16 mouse cellular contexts compared by ENCODE assay signal in the genomic region with DNA sequence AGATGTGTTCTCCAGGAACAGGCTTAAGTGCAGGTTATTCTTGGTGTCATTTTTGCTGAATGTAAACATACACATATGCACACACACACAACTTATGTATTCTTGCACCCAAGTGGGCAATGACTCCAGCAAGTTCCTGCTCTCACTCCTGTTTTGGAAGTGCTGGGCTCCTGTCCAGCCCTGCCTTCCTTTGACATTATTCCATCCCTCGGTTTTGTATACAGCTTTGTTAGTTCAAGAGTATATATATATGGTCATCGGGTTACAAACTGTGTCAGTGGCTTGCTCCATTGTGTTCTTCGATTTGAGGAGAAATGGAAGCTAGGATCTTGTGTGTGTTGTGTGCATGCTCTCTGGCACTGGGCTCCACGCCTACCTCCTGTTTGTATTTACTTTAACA. TPM values are rescaled to one million over a fixed set of nuclear protein-coding genes. Genes with fewer than 3 reads are reported as not detected.
"Had no signal": no experiment of that assay in that cellular context is flagged by ENCODE, and none has a peak within 500 bp of the region (broad histone marks: within the 10 kb centered on the region; RNA-seq: fewer than 3 reads in every experiment).

No protein-coding gene starts in this region.

- H3K4me2 ChIP-seq: limb, embryonic 15.5 days; lung, embryonic 14.5 days; midbrain, embryonic 15.5 days; neural tube, embryonic 12.5 days had no signal

- H3K4me3 ChIP-seq: limb, embryonic 15.5 days; midbrain, embryonic 10.5 days; midbrain, embryonic 15.5 days; neural tube, embryonic 12.5 days had no signal

- H3K27me3 ChIP-seq: limb, embryonic 15.5 days; midbrain, embryonic 15.5 days; neural tube, embryonic 12.5 days had no signal

- DNase-seq: kidney, adult 8-10 months; kidney, postnatal 25 days; layer of hippocampus, postnatal 36 days; lung, embryonic 14.5 days; lung, postnatal 10 days; lung, postnatal 4 days had no signal

- H3K4me1 ChIP-seq: limb, embryonic 15.5 days; midbrain, embryonic 10.5 days; midbrain, embryonic 15.5 days; neural tube, embryonic 12.5 days had no signal

- H3K9me3 ChIP-seq: limb, embryonic 15.5 days; midbrain, embryonic 10.5 days; midbrain, embryonic 15.5 days; neural tube, embryonic 12.5 days had no signal

- ATAC-seq: inflammation-experienced regulatory T-cells, adult 6 months; midbrain, embryonic 15.5 days had no signal

- H3K36me3 ChIP-seq: limb, embryonic 15.5 days; midbrain, embryonic 10.5 days; midbrain, embryonic 15.5 days; neural tube, embryonic 12.5 days had no signal

- H3K9ac ChIP-seq: limb, embryonic 15.5 days; lung, embryonic 14.5 days; midbrain, embryonic 15.5 days; neural tube, embryonic 12.5 days had no signal

- H3K27ac ChIP-seq: limb, embryonic 15.5 days; midbrain, embryonic 10.5 days; midbrain, embryonic 15.5 days; neural tube, embryonic 12.5 days had no signal

RNA-seq across cellular contexts. Expression of a gene that starts 21.6 kb away (rescaled TPM):
- total RNA-seq: megakaryocyte, adult 5-6 weeks; monocyte, adult 5-6 weeks; neutrophil, adult 5-6 weeks had no signal
- polyA plus RNA-seq: neural tube, embryonic 12.5 days had no signal

RNA-seq across cellular contexts. Expression of a gene that starts 22.2 kb away (rescaled TPM):
- total RNA-seq: layer of hippocampus, postnatal 36 days; left cerebral cortex, adult 8-10 months; left cerebral cortex, postnatal 25 days; monocyte, adult 5-6 weeks; neutrophil, adult 5-6 weeks had no signal

RNA-seq across cellular contexts. Expression of a gene that starts 29.6 kb away (rescaled TPM):
- total RNA-seq: left cerebral cortex, postnatal 25 days; monocyte, adult 5-6 weeks had no signal
